Mouse (Mus musculus): ENCODE results near the gene Casp14. TPM values are rescaled to one million over a fixed set of nuclear protein-coding genes. Genes with fewer than 3 reads are reported as not detected.

Casp14 gene
- total and polyA plus RNA-seq, 3 experiments, result not detected

- Histone ChIP-seq H3K9ac (ENCODE audit: low read depth, low read length) (no peak overlapping the region; the same call in 1 of the 2 replicates), H3K36me3 (ENCODE audit: control insufficient read depth, insufficient read depth, low read length) (no peaks in the 10 kb centered on the region), H3K27ac (no peak overlapping the region), H3K79me2 (replicated peaks; ENCODE audit: control insufficient read depth, insufficient read depth, low read length) (no peaks in the 10 kb centered on the region), H3K4me1 (ENCODE audit: control insufficient read depth, insufficient read depth, low read length) (no peaks in the 10 kb centered on the region; the same call in 1 of the 2 replicates), H3K4me3 (no peak overlapping the region), H3K27me3 (ENCODE audit: control insufficient read depth, insufficient read depth, low read length) (no peaks in the 10 kb centered on the region)
- no peak for DNase-seq
- TF ChIP-seq EP300 (IDR thresholded peaks at IDR 0.05; ENCODE audit: insufficient read depth, low read depth, low read length) (no peak), CTCF (IDR thresholded peaks at IDR 0.05) (no peak), POLR2A (IDR thresholded peaks at IDR 0.05; ENCODE audit: insufficient read depth, low read depth, low read length) (no peak)
- WGBS, result 3% methylated on average over 27 of the region's 27 CpGs
- intact Hi-C loops (cut with DNase I), result no loop called here
Measured at GRCm38 (mm10) chr10:78747035-78747721, 29.1 kb upstream of the Casp14 start.

- no peak overlapping the region for H3K9ac ChIP-seq (ENCODE audit: low read depth, low read length)
- H3K79me2 ChIP-seq (replicated peaks; ENCODE audit: control insufficient read depth, insufficient read depth, low read length), result no peaks in the 10 kb centered on the region
- H3K36me3 ChIP-seq (ENCODE audit: control insufficient read depth, insufficient read depth, low read length), result no peaks in the 10 kb centered on the region
- no peak overlapping the region for H3K4me3 ChIP-seq
- DNase-seq, result no peak
- no peaks in the 10 kb centered on the region for H3K27me3 ChIP-seq (ENCODE audit: control insufficient read depth, insufficient read depth, low read length)
- TF ChIP-seq POLR2A (IDR thresholded peaks at IDR 0.05; ENCODE audit: insufficient read depth, low read depth, low read length) (no peak), CTCF (IDR thresholded peaks at IDR 0.05) (no peak), EP300 (IDR thresholded peaks at IDR 0.05; ENCODE audit: insufficient read depth, low read depth, low read length) (no peak)
- 52% methylated on average over 4 of the region's 4 CpGs for WGBS
- no peak overlapping the region for H3K27ac ChIP-seq
- intact Hi-C loops (cut with DNase I), result no loop called here
- no peaks in the 10 kb centered on the region; the same call in 1 of the 2 replicates for H3K4me1 ChIP-seq (ENCODE audit: control insufficient read depth, insufficient read depth, low read length)
Measured at GRCm38 (mm10) chr10:78745453-78746232, 27.5 kb upstream of the Casp14 start.

- no peak for TF ChIP-seq POLR2A (IDR thresholded peaks at IDR 0.05; ENCODE audit: insufficient read depth, low read depth, low read length)
- no peak for TF ChIP-seq CTCF (IDR thresholded peaks at IDR 0.05)
- no peak for TF ChIP-seq EP300 (IDR thresholded peaks at IDR 0.05; ENCODE audit: insufficient read depth, low read depth, low read length)
- Histone ChIP-seq H3K36me3 (ENCODE audit: control insufficient read depth, insufficient read depth, low read length) (no peaks in the 10 kb centered on the region), H3K4me3 (no peak overlapping the region), H3K27me3 (ENCODE audit: control insufficient read depth, insufficient read depth, low read length) (0 out of 2 replicates have a peak, but pooled peaks cover 1% of the 10 kb centered on the region), H3K9ac (ENCODE audit: low read depth, low read length) (no peak overlapping the region), H3K4me1 (ENCODE audit: control insufficient read depth, insufficient read depth, low read length) (no peaks in the 10 kb centered on the region; the same call in 1 of the 2 replicates), H3K79me2 (replicated peaks; ENCODE audit: control insufficient read depth, insufficient read depth, low read length) (no peaks in the 10 kb centered on the region), H3K27ac (no peak overlapping the region)
- intact Hi-C loops (cut with DNase I), result no loop called here
- no peak for DNase-seq
Measured at GRCm38 (mm10) chr10:78743721-78744120, 25.6 kb upstream of the Casp14 start.

GRCm38 (mm10) chr10:78739821-78740220 lies 21.7 kb upstream of the Casp14 start:
- 0 out of 2 replicates have a peak, but pooled peaks cover 1% of the 10 kb centered on the region for H3K27me3 ChIP-seq (ENCODE audit: control insufficient read depth, insufficient read depth, low read length)
- H3K9ac ChIP-seq (ENCODE audit: low read depth, low read length), result no peak overlapping the region
- H3K4me1 ChIP-seq (ENCODE audit: control insufficient read depth, insufficient read depth, low read length), result no peaks in the 10 kb centered on the region
- intact Hi-C loops (cut with DNase I), result no loop called here
- H3K36me3 ChIP-seq (ENCODE audit: control insufficient read depth, insufficient read depth, low read length), result no peaks in the 10 kb centered on the region
- H3K4me3 ChIP-seq, result no peak overlapping the region
- 62% methylated on average over 4 of the region's 4 CpGs for WGBS
- H3K27ac ChIP-seq, result no peak overlapping the region
- TF ChIP-seq POLR2A (IDR thresholded peaks at IDR 0.05; ENCODE audit: insufficient read depth, low read depth, low read length) (no peak), CTCF (IDR thresholded peaks at IDR 0.05) (no peak), EP300 (IDR thresholded peaks at IDR 0.05; ENCODE audit: insufficient read depth, low read depth, low read length) (no peak)
- no peaks in the 10 kb centered on the region for H3K79me2 ChIP-seq (replicated peaks; ENCODE audit: control insufficient read depth, insufficient read depth, low read length)
- DNase-seq, result no peak

GRCm38 (mm10) chr10:78727876-78728275 lies 9.8 kb upstream of the Casp14 start:
- Histone ChIP-seq H3K27ac (no peak overlapping the region), H3K27me3 (ENCODE audit: control insufficient read depth, insufficient read depth, low read length) (no peaks in the 10 kb centered on the region), H3K4me1 (ENCODE audit: control insufficient read depth, insufficient read depth, low read length) (no peaks in the 10 kb centered on the region), H3K4me3 (no peak overlapping the region), H3K9ac (ENCODE audit: low read depth, low read length) (no peak overlapping the region), H3K79me2 (replicated peaks; ENCODE audit: control insufficient read depth, insufficient read depth, low read length) (no peaks in the 10 kb centered on the region), H3K36me3 (ENCODE audit: control insufficient read depth, insufficient read depth, low read length) (no peaks in the 10 kb centered on the region)
- intact Hi-C loops (cut with DNase I), result no loop called here
- no peak for DNase-seq
- 80% methylated on average over 5 of the region's 5 CpGs for WGBS
- TF ChIP-seq EP300 (IDR thresholded peaks at IDR 0.05; ENCODE audit: insufficient read depth, low read depth, low read length) (no peak), CTCF (IDR thresholded peaks at IDR 0.05) (no peak), POLR2A (IDR thresholded peaks at IDR 0.05; ENCODE audit: insufficient read depth, low read depth, low read length) (no peak)

- DNase-seq, result no peak
- H3K79me2 ChIP-seq (replicated peaks; ENCODE audit: control insufficient read depth, insufficient read depth, low read length), result no peaks in the 10 kb centered on the region
- H3K4me3 ChIP-seq, result no peak overlapping the region
- 33% methylated on average over 3 of the region's 3 CpGs for WGBS
- no peak overlapping the region for H3K27ac ChIP-seq
- TF ChIP-seq CTCF (IDR thresholded peaks at IDR 0.05), result no peak
- no peak for TF ChIP-seq POLR2A (IDR thresholded peaks at IDR 0.05; ENCODE audit: insufficient read depth, low read depth, low read length)
- no peak for TF ChIP-seq EP300 (IDR thresholded peaks at IDR 0.05; ENCODE audit: insufficient read depth, low read depth, low read length)
- H3K27me3 ChIP-seq (ENCODE audit: control insufficient read depth, insufficient read depth, low read length), result no peaks in the 10 kb centered on the region
- intact Hi-C loops (cut with DNase I), result no loop called here
- no peaks in the 10 kb centered on the region for H3K36me3 ChIP-seq (ENCODE audit: control insufficient read depth, insufficient read depth, low read length)
- H3K4me1 ChIP-seq (ENCODE audit: control insufficient read depth, insufficient read depth, low read length), result no peaks in the 10 kb centered on the region
- no peak overlapping the region for H3K9ac ChIP-seq (ENCODE audit: low read depth, low read length)
Measured at GRCm38 (mm10) chr10:78727035-78727434, 8.9 kb upstream of the Casp14 start.
